Mouse (Mus musculus) heart, postnatal 25 days (tissue): Measurements from ENCODE around the gene Plekha8. TPM values are rescaled to one million over a fixed set of nuclear protein-coding genes. Genes with fewer than 3 reads are reported as not detected.

ENCODE experiments used
- DNase-seq: peaks from one replicate; pipeline ENCODE4 v3.0.0; 2022; ENCODE audit warnings: low spot score
- intact Hi-C: fragments of 180-260 bp; cut with DNase I; formaldehyde crosslinking; loops from one replicate; pipeline ENCODE4 v1.15.1; 2025
- total RNA-seq, 2 experiments: library from RNA; stranded (reverse); gene quantifications; 2 replicates each; pipeline ENCODE4 v1.2.3; 2021

Plekha8 gene
- 10 to 100 TPM; 10.6 TPM for total RNA-seq

GRCm38 (mm10) chr6:54594469-54595329 lies at the start of gene Plekha8:
Gene Plekha8 (plus strand): TSS chr6:54595111.
- intact Hi-C loops = loop anchor here (5.0 to 10.0 kb wide), 3 partner anchors 88 to 380 kb away; partner anchors contain the start of genes Mturn, Nod1 and Znrf2
- DNase-seq = peak; percentile 87

- intact Hi-C loops = no loop called here
Observed at GRCm38 (mm10) chr6:54548314-54549019, 46.4 kb upstream of the Plekha8 start.

GRCm38 (mm10) chr6:54549311-54549710 lies 45.6 kb upstream of the Plekha8 start:
- DNase-seq = no peak
- intact Hi-C loops = no loop called here

More at GRCm38 (mm10) chr6:54548314-54549019, 46.4 kb upstream of the Plekha8 start:
- no peak for DNase-seq

- DNase-seq = no peak
- intact Hi-C loops = no loop called here
Observed at GRCm38 (mm10) chr6:54550801-54551323, 44.0 kb upstream of the Plekha8 start.

- DNase-seq = no peak
- intact Hi-C loops = no loop called here
Observed at GRCm38 (mm10) chr6:54552721-54553413, 42.0 kb upstream of the Plekha8 start.

- DNase-seq = no peak
- intact Hi-C loops = no loop called here
Observed at GRCm38 (mm10) chr6:54553632-54554031, 41.3 kb upstream of the Plekha8 start.

- DNase-seq = no peak
- intact Hi-C loops = no loop called here
Observed at GRCm38 (mm10) chr6:54554341-54555110, 40.4 kb upstream of the Plekha8 start.

GRCm38 (mm10) chr6:54555816-54556215 lies 39.1 kb upstream of the Plekha8 start:
- no peak for DNase-seq
- intact Hi-C loops = no loop called here

- no peak for DNase-seq
- intact Hi-C loops = no loop called here
Observed at GRCm38 (mm10) chr6:54557671-54558070, 37.2 kb upstream of the Plekha8 start.

GRCm38 (mm10) chr6:54558466-54558865 lies 36.4 kb upstream of the Plekha8 start:
- intact Hi-C loops = no loop called here
- DNase-seq = no peak

- no peak for DNase-seq
- intact Hi-C loops = no loop called here
Observed at GRCm38 (mm10) chr6:54562018-54562809, 32.7 kb upstream of the Plekha8 start.

GRCm38 (mm10) chr6:54563561-54563960 lies 31.4 kb upstream of the Plekha8 start:
- intact Hi-C loops = no loop called here
- no peak for DNase-seq

- intact Hi-C loops = no loop called here
- DNase-seq = no peak
Observed at GRCm38 (mm10) chr6:54564506-54564991, 30.4 kb upstream of the Plekha8 start.

GRCm38 (mm10) chr6:54565012-54565411 lies 29.9 kb upstream of the Plekha8 start:
- intact Hi-C loops = no loop called here
- no peak for DNase-seq

- intact Hi-C loops = no loop called here
- peak; percentile 61 for DNase-seq
Observed at GRCm38 (mm10) chr6:54565665-54566545, 29.0 kb upstream of the Plekha8 start, which contains the start of gene Scrn1. Gene Scrn1 (minus strand): TSS chr6:54566489.

- no peak for DNase-seq
- intact Hi-C loops = no loop called here
Observed at GRCm38 (mm10) chr6:54566546-54566919, 28.4 kb upstream of the Plekha8 start.

GRCm38 (mm10) chr6:54569776-54570175 lies 25.1 kb upstream of the Plekha8 start:
- no peak for DNase-seq
- intact Hi-C loops = no loop called here
